Mouse (Mus musculus): ENCODE results near the gene Tnrc6c.

GRCm38 (mm10) chr11:117762246-117762645, 108.2 kb downstream of the Tnrc6c start:
- TF ChIP-seq CTCF (IDR thresholded peaks at IDR 0.05; ENCODE audit: borderline replicate concordance, insufficient read depth, low read length) (no peak), POLR2A (IDR thresholded peaks at IDR 0.05; ENCODE audit: low read depth, low read length) (no peak)

Data from embryonic fibroblast, embryonic 13.5 days (primary cell).